Mouse (Mus musculus): ENCODE measurements around the gene Git2.
A peak's percentile ranks its signal among the peaks of the same experiment; 100 is the strongest.

Gene Git2

GRCm38 (mm10) chr5:114720784-114721183 is 54.5 kb downstream of the Git2 start:
- DNase-seq (ENCODE audit: low spot score), result no peak

DNA sequence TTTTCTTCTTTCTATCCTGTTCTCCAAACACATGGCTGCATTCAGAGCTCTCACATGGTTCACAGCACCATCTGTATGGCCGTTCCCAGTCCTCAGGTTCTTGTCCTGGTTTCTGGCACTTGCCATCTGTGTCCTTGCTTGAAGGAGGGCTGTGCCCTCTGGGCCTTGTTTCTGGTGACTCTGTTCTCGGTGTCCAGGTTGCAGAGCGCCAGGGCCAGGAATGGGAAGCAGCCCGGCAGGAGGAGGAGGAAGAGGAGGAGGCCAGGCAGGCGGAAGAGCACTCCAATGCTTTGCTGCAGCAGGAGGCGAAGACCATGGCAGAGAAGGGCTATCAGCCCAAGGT is 55.4 kb downstream of the Git2 start:
- DNase-seq (ENCODE audit: low spot score), result no peak

DNA sequence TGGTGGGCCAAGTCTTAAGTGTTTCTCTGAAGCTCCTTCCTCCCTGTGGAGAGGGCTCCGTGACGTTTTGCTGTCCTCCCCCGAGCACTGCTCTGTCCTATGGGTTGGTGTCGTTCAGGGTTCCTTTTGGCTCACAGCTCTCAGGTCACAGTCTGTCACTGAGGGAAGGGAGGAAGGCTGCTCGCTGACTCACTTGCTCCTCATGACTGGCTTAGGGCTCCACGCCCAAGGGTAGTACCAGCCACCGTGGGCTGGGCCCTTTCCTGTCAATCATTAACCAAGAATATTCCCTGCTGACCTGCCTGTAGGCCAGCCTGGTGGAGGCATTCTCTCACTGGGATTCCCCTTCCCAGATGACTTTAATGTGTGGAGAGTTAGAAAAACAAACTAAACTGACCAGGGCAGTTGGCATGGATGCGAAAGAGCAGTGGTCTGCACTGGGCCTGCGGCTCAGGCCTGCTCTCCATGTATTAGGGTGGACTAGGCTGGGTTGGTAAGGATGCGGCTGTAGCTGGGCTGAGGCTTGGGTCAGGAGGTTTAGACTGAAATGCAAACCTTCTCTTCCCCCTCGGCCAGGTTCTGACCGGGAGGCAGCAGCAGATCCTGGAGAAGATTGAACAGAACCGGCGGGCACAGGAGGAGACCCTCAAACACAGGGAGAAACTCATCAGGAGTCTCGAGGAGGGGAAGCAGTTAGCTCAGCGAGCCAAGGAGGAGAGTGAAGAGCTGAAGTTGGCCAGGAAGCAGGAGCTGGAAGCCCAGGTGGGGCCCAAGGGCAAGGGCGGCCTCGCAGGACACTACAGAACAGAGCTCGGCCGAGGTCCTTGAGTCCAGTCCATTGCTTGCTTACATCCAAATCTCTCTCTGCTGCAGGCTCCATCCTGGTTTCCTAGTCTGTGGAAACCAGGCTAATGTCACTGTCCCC is 56.1 kb downstream of the Git2 start:
- DNase-seq (ENCODE audit: low spot score), result no peak

DNA sequence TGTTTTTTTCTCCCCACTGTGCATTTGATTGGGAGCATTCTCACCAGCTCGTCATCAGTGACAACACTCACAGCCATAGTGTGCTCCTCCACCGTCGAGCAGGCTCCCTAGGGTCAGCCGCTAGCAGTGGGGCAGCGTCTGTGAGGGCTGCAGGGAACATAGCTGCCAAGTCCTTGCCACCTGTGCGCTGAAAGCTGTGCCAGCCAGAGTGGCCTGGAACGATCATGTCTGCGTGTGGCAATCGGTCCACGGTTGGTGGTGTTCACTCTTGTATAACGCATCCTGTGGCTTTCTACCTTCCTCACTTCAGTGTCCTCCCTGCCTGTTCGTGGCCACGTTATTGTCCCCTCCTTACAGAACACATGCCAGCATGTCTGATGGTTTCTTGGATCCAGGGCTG is 56.8 kb downstream of the Git2 start:
- no peak for DNase-seq (ENCODE audit: low spot score)

DNA sequence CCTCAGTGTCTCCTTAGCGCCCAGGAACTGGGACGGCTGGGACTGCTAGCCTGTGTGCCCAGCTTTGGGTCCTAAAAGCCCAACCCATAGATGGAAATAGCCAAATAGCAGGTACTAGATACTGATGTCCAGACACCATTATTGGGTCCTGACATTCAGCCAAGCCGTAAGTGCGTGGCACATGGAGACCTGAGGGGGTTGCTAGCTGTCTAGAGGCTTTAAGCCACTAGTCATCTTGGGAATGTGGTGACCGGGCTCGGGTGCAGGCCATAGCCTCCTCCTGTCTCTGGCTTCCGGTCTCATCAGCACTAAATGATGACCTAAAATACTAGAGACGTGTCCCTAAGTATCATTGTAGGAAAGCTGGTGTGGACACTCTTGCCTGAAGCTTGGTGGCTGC is 57.4 kb downstream of the Git2 start:
- DNase-seq (ENCODE audit: low spot score), result no peak

DNA sequence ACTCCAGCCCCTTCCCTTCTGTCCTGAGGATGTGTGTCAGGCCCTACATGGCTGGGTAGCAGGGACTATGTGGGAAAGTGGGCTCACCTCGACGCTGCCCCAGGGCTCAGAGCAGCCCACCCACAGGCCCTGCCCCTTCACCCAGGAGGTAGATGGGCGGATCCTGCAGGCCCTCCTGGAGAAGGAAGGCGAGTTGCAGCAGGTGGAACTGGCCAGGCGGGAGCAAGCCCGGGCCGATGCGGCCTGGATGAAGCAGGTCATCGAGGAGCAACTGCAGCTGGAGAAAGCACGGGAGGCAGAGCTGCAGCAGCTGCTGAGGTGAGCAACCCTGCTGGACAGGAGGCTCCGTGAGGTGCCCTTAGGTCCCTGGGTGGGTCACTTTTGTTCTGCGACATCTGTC is 58.0 kb downstream of the Git2 start:
- no peak for DNase-seq (ENCODE audit: low spot score)

DNA sequence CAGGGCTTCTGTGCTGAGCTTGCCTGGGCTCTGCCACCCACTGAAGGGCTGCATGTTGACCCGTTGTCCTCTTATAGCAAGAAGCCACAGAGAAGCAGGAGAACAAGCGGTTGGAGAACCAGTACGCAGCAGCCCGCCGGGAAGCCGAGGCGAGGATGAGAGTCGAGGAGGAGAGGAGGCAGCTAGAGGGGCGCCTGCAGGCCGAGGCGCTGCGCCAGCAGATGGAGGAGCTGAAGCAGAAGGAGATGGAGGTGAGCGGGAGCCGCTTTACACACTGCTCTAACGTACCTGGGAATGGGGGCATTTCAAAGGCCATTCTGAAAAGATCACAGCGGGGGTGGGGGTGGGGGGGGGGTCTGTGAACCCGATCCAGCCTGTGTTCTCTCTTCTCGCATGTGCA is 60.8 kb downstream of the Git2 start:
- DNase-seq (ENCODE audit: low spot score), result no peak

DNA sequence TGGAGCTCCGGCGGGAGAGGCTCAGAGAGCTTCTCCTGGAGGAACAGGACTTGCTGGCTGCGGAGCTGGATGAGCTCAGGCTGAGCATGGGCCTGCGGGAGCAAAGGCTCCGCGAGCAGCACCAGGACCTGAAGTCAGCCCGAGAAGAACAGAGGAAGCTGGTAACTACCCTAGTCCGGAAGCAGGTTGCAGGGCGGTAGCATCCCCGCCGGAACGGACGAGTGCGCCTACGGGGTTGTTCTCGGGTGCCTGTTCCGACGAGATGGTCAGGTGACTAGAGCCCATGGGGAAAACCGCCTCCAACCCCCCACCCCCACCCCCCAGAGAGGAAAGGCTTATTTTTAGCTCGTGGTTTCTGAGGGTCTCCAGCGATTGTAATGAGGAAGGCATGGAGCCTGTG is 66.0 kb downstream of the Git2 start:
- no peak for DNase-seq (ENCODE audit: low spot score)

DNA sequence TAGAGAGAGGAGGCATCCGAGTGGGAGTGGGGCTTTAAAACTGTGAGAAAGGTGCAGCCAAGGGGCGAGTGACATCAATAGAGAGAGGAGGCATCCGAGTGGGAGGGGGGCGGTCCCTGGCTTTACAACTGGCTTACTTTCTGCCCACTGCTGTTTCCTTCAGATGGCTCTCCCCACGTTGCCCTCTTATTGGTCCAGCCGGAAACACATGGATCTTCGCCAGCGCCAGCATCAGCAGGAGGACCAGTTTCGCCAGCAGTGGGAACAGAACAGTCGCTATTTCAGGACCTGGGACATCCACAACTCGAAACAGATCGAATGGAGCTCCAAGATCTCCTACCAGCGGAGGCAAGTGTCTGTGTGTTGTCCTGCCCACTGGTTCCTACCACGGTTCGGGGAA is 66.8 kb downstream of the Git2 start:
- no peak for DNase-seq (ENCODE audit: low spot score)

DNA sequence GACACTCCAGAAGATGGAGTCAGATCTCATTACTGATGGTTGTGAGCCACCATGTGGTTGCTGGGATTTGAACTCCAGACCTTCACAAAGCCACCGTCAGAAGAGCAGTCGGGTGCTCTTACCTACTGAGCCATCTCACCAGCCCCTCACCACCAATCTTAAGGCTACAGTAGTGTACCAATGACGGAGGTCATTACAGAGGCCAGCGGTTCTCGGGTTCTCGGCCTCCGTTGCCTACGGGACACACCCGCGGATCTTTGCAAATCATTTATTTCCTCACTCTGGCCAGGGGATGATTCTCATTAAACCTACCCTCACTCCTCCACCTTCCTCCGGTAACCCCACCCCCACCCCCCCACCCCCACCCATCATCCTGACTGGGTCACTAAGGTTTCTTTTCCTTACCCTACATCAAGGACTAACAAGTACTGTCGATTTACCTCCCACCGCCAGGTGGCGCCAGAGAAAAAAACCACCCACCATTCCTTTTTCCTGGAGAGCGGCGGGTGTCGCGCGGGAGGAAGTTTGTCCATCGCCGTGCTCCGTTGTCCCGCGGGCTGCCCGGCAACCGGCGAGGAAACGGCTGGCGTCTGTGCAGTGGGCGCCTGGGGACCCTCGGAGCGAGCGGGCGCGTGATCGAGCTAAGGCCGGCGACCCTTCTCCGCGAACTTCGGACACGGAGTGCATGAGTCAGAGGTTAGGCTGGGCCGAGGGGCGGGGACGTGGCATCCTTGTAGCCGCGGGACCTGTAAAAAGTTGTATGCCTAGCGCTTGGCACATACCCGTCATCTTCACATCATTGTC is 67.8 kb downstream of the Git2 start, which contains the start of gene Tchp:
TSS of gene Tchp (plus strand) at position 496 of the 804 bp plus-strand sequence.
- DNase-seq (ENCODE audit: low spot score), result peak; percentile 90

GRCm38 (mm10) chr5:114702403-114703392 is 72.6 kb downstream of the Git2 start:
- no peak for DNase-seq (ENCODE audit: low spot score)

DNA sequence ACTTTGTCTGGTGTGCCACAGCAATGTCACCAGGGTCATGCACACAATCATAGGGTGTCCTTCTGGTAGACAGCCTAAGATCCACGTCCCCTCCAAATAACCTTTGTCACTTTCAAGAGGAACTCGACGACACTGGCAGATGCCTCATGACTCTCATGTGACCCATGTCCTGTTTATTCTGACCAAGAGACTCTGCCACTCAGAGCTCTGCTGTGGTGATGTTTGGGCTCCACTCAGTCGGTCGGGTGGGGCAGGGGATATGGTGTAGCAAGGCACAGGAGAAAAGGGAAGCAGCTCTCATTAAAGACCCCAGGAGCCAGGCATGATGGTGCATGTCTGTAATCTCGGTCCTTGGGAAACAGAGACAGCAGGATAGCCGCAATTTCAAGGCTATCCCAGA is 76.3 kb downstream of the Git2 start:
- DNase-seq (ENCODE audit: low spot score), result no peak

GRCm38 (mm10) chr5:114698044-114698746 is 77.1 kb downstream of the Git2 start:
- no peak for DNase-seq (ENCODE audit: low spot score)

DNA sequence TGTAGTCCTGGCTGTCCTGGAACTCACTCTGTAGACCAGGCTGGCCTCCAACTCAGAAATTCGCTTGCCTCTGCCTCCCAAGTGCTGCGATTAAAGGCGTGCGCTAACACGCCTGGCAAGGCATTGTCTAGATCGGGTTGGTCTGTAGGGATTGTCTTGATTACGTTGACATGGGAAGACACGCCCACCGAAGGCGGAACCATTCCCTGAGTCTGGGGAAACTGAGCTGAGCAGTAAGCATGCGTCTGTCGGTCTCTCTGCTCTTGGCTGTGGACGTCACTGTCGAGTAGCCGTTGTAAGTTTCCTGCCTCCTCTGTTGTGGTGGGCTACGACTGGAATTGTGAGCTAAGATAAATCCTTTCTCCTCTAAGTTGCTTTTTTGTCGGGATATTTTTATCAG is 78.4 kb downstream of the Git2 start:
- DNase-seq (ENCODE audit: low spot score), result no peak

- DNase-seq (ENCODE audit: low spot score), result no peak
These were observed 79.5 kb downstream of the Git2 start for GRCm38 (mm10) chr5:114695775-114696174.

DNA sequence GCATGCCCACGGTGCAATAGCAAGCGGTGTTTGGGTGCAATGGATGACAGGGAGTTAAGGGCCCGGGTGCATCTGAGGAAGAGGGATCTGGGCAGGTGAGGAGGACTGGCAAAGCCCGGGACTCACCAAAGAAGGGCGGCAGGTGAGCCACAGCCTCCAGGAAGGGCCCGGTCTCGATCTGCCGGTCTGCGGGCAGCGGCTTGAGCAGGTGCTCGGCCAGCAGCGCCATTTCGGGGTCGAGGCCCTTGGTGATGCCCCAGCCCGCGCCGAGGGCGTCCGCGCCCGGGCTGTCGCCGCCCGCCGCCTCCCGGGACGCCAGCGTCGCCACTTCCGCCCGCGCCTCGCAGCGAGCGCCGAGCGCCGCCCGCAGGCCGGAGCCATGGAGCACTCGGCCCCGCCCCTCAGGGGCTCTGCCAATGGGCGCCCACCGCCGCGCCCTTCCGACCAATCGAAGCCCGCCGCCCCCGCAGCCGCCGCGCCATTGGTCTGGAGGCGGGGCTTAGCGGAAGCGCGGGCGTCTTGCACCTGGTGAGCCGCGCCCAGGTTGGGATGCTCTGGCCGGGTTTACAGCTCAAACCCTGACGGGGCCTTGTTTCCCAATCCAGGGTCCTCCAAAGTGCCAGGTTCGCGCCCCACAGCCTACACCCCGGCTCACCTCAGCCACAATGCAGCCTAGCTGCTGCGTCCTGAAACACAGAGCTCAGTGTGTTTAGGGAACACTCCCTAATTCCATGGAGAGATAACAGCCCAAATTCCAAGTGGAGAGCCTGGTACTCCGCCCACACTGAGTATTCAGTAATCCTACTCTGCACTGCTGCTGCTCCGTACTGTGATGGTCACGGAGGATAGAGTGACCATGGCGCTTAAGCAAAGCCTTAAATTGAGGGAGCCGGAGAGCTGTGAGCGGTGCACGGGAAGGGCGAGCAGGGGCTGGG is 84.4 kb downstream of the Git2 start, which contains the start of gene Gltp:
TSS of gene Gltp (minus strand) at position 352 of the 935 bp plus-strand sequence.
- peak; percentile 79 for DNase-seq (ENCODE audit: low spot score)

- no peak for DNase-seq (ENCODE audit: low spot score)
These were observed 85.5 kb downstream of the Git2 start for GRCm38 (mm10) chr5:114689700-114690366.

DNA sequence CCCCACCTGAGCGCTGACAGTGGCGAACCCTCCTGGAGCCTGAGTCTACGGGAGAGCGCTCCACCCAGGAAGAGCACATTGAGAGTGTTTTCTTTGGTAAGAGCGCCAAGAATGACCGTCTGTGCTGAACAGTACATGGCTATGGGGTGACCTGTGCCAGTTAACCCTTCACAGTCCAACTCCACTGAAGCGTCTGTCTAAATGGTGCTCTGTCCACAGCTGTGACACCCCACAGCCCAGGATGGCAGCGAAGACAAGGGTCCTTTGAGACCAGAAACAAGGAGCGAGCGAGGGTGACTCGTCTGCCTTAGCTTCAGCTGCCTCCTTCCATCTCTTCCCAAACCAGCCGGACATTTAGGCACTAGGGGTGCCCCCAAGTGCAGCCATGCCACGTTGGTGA is 86.6 kb downstream of the Git2 start:
- no peak for DNase-seq (ENCODE audit: low spot score)

DNA sequence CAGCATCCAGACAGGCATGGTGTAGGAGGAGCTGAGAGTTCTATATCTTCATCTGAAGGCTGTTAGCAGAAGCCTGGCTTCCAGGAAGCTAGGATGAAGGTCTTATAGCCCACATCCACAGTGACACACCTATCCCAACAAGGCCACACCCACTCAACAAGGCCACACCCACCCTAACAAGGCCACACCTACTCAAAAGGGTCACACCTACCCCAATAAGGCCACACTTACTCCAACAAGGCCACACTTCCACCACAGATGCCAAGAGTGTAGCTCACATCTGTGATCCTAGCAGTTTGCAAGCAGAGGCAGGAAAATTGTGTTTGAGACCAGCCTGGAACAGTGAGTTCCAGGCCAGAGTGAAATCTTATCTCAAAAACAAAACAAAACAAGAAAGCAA is 87.4 kb downstream of the Git2 start:
- DNase-seq (ENCODE audit: low spot score), result no peak
